Mouse (Mus musculus) G1E-ER4 (cell line): Measurements from ENCODE around the gene Ccnd2. TPM values are rescaled to one million over a fixed set of nuclear protein-coding genes. Genes with fewer than 3 reads are reported as not detected.

Source experiments
- GATA1 ChIP-seq: IDR thresholded peaks from one replicate; pipeline ENCODE4 v1.8.0; 2012; ENCODE audit warnings: low read length, inconsistent platforms
- polyA plus RNA-seq: library from polyadenylated mRNA; stranded (reverse); fragments of >175 nt; gene quantifications from 2 replicates; pipeline ENCODE4 v1.2.3, GENCODE M21; 2012

The Ccnd2 gene
- polyA plus RNA-seq, 1 experiment: 304 TPM

DNA sequence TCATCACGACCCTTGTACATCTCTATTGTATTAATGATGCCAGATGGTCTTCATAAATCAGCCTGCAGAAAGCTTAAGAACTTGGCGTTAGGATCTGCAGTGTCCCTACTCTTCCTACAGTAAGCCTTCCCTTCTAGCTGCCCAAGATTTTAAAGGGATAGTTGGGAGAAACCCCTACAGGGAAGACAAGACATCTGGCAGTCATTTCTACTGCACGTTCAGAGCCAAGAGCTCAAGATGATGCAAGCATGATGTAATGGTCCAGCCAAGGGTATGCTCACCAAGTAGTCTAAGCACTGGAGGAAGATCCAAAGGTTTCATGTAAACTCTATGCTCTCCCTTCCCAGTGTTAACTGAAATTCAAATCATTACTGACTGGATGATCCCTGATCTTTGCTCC, 19.3 kb downstream of the Ccnd2 start:
- TF ChIP-seq GATA1: no peak

- TF ChIP-seq GATA1: no peak
Measured at GRCm38 (mm10) chr6:127131946-127132345, 20.0 kb downstream of the Ccnd2 start.

- no peak for TF ChIP-seq GATA1
Measured at GRCm38 (mm10) chr6:127130377-127130776, 21.6 kb downstream of the Ccnd2 start.

- TF ChIP-seq GATA1: no peak
Measured at GRCm38 (mm10) chr6:127129659-127130058, 22.3 kb downstream of the Ccnd2 start.

DNA sequence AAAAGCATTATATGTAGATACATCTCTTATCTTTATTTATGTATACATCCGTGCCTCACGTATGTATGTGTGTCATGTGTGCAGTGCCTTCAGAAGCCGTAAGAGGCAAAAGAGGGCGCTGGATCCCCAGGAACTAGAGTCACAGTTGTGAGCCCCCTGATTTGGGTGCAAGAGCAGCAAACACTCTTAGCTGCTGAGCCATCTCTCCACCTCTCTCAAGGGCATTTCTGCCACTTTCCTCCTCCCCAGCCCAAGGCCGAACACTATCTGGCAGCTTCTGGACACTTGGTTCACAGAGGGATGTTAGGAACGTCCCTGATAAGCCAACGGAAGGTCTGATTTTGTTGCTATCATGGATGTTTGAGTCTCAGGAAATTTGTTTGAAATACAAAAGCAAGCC, 28.5 kb downstream of the Ccnd2 start:
- TF ChIP-seq GATA1: no peak

GRCm38 (mm10) chr6:127122996-127123395, 29.0 kb downstream of the Ccnd2 start:
- TF ChIP-seq GATA1: no peak

DNA sequence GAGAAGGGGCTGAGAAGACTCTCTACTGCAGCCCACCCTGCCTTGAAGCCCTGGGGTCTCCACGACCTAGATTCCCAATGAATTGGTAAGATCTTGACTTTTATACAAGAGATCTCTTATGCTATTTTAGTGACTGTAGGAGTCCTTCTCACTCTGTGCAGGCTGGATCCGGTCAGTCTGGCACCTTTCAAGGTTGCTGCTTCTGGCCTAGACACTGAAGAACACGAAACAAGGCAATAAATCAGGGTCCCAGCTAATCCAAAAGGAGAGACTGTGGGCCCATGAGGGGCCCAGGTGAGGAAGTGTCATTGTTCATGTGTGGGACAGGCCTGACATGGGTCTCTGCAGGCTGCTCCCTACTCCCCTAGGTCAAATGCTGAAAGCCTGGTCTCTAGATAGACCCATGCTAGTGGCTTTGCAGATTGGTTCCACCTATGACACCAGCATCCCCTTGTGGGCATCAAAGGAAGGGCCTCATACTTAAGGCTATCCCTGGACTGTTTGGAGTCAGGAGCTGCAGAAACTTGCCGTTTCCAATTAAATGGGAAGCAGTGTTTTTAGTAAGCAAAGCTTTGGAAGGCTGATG, 29.7 kb downstream of the Ccnd2 start:
- no peak for TF ChIP-seq GATA1

GRCm38 (mm10) chr6:127114753-127115456, 37.1 kb downstream of the Ccnd2 start:
- TF ChIP-seq GATA1: no peak

DNA sequence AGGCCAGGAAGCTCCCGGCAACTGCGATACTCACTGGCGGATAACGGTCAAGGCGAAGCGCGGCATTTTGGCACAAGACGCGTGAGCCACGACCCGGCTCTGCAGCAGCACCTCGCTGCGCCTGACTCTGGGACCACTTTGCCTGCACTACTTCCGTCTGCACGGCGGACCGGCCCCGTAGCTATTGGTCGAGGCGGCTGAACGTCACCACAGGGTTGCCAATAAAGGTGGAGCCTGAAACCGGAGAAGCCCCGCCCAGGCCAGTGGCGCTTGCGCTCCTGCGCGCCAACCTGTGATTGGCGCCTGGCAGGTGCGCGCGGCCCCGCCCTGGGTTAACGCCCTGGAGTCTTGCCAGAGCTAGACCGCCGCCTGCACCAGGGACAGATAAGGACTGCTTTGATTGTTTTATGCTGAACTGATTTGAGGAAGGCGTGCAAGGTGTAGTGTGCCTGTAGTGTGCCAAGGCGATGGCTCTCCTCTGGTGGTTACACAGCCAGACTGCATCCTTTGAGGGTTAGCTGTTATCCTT, 42.5 kb downstream of the Ccnd2 start, which contains the start of gene Tigar:
Gene Tigar, minus strand, starts transcription at position 156 of the 529 bp plus-strand sequence.
- no peak for TF ChIP-seq GATA1

DNA sequence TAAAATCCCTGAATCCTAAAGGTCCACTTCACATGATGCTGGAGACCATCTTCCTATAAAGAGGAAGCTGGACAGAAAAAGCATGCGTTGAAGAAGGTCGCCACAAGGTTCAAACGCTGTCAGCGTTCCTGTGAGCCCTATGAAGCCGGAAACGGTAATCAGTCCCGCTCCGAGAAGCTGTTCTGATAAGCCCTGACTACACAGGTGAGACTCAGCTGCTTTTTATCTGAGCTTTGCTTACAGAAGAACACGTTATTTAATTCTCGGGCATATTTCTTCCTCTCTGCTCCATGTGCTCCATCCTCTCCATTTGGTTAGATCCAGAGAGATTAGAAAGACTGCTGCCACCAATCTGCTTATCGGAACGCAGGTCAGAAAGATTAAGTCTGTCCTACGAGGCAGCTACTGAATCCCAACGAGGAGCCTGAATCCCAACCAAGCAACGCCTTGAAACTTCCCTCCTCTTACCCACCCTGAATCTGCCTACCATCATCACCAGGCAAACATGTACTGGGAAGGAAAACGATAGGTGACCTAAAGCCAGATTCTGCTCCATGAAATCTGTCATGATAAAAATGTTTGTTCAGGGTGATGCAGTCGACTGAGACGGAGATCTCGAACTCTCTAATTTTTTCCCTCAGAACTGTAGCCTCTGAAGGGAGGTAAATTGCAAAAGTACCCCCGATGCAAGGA, 43.5 kb downstream of the Ccnd2 start:
- no peak for TF ChIP-seq GATA1

- no peak for TF ChIP-seq GATA1
Measured at GRCm38 (mm10) chr6:127107413-127107812, 44.6 kb downstream of the Ccnd2 start.

DNA sequence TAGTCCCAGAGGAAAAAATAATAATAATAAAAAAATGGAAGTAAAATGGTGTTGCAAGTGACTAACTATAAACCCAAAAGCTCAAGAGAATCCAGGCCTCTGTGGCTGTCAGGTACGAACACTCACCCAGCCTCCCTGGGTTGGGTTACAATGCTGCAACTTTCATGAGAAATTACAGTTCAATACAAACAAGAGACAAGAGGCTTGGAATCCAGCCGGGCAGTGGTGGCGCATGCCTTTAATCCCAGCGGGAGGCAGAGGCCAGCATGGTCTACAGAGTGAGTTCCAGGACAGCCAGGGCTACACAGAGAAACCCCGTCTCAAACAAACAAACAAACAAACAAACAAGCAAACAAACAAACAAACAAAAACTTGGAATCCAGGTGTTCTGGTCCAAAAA, 45.3 kb downstream of the Ccnd2 start:
- TF ChIP-seq GATA1: no peak

DNA sequence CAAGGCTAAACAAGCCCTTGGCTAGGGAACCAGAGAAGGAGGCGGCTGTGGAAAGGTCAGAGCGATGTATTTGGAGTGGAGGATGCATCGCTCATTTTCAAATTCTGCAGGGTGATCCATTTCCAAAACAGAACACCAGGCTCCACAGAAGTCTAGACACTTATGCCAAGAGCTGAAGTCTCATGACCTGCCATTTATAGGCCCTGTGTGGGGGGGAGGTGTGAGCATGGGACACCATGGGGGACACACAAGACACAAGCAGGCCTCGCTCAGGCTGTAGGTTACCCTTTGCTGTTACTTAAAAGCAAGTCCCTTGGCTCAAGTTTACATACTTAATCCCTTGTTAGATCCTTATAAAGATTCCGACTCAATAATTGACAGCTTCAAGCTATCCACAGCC, 45.8 kb downstream of the Ccnd2 start:
- no peak for TF ChIP-seq GATA1

GRCm38 (mm10) chr6:127105107-127105506, 46.9 kb downstream of the Ccnd2 start:
- no peak for TF ChIP-seq GATA1

DNA sequence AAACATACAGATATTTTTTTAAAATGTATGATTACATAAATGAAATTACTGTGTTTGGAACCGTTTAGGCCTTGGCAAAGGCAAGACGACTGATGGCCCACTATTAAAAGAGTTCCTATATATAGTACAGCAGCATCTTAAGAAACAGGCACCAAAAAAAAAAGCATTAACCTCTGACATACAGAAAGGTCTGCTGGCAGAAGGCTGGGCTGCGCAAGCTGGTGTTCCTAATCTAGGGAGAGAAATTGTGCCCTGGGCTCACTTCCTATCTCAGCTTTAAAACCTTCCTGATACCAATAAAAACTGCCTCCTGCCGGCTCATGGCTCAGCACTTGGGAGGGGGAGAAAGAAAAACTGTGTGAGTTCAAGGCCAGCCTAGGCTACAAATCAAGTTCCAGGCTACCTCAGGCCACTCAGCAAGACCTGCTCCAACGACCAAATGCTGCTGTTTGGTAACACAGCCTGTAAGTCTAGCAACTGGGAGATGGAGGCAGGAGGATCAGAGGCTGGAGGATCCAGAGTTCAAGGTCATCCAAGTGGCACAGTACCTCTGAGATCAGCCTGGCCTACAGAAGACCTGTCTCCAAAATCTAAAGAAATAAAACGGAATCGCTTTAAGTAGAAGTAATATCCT, 47.5 kb downstream of the Ccnd2 start:
- TF ChIP-seq GATA1: no peak
